Mouse (Mus musculus): ENCODE results near the gene 4933402N03Rik.

- TF ChIP-seq CTCF (IDR thresholded peaks at IDR 0.05; ENCODE audit: insufficient read depth, low read length) (no peak), POLR2A (IDR thresholded peaks at IDR 0.05; ENCODE audit: borderline replicate concordance, extremely low read depth, low read depth, low read length) (no peak)
Observed at GRCm38 (mm10) chr7:131122210-131122807, 23.8 kb downstream of the 4933402N03Rik start.
